Mouse (Mus musculus) ES-E14 (cell line): ENCODE results near the gene Ssna1. TPM values are rescaled to one million over a fixed set of nuclear protein-coding genes. Genes with fewer than 3 reads are reported as not detected.

Source experiments
- DNase-seq: peaks from one replicate; pipeline ENCODE4 v3.0.0-alpha.2; 2013; ENCODE audit warnings: low read depth, low spot score
- H3K27ac ChIP-seq: 2 replicates; pipeline ENCODE4 v1.5.1; 2012; ENCODE audit warnings: low read depth, mild to moderate bottlenecking, low read length, moderate library complexity, mixed read lengths; ENCODE audit not compliant: poor library complexity, insufficient read depth, severe bottlenecking
- H3K36me3 ChIP-seq: 2 replicates; pipeline ENCODE4 v1.6.1; 2012; ENCODE audit warnings: mild to moderate bottlenecking, low read length, moderate library complexity, mixed read lengths; ENCODE audit not compliant: control insufficient read depth, poor library complexity, insufficient read depth, severe bottlenecking
- H3K4me1 ChIP-seq, 2 experiments: fragments of 150-350 bp in 1 of 2; sonication (generic) in 1 of 2; 2 replicates each; pipeline ENCODE4 v1.6.1; 2012; ENCODE audit warnings: low read length in 2 of 2, mild to moderate bottlenecking in 1 of 2, mixed read lengths in 1 of 2; ENCODE audit not compliant: control insufficient read depth in 2 of 2, insufficient read depth in 2 of 2, poor library complexity in 1 of 2
- H3K4me3 ChIP-seq, 2 experiments: fragments of 150-350 bp in 1 of 2; sonication (generic) in 1 of 2; 2 replicates each; pipeline ENCODE4 v1.5.1; 2012; ENCODE audit warnings: low read length in 2 of 2, low read depth in 1 of 2, mild to moderate bottlenecking in 1 of 2, mixed read lengths in 1 of 2; ENCODE audit not compliant: insufficient read depth in 1 of 2, poor library complexity in 1 of 2, severe bottlenecking in 1 of 2
- H3K9ac ChIP-seq: 2 replicates; pipeline ENCODE4 v1.6.1; 2012; ENCODE audit warnings: low read depth, mild to moderate bottlenecking, low read length, mixed read lengths; ENCODE audit not compliant: poor library complexity, insufficient read depth, severe bottlenecking
- H3K9me3 ChIP-seq: fragments of 150-350 bp; sonication (generic); 2 replicates; pipeline ENCODE4 v1.6.1; 2012; ENCODE audit warnings: low read depth, mild to moderate bottlenecking, low read length; ENCODE audit not compliant: control insufficient read depth, insufficient read depth
- CHD2 ChIP-seq: IDR thresholded peaks from 2 replicates; pipeline ENCODE4 v1.6.1; 2014; ENCODE audit warnings: mild to moderate bottlenecking, low read depth, low read length, inconsistent platforms
- HCFC1 ChIP-seq: IDR thresholded peaks from 2 replicates; pipeline ENCODE4 v1.6.1; 2012; ENCODE audit warnings: low read length, inconsistent platforms, borderline replicate concordance; ENCODE audit not compliant: insufficient read depth
- MAFK ChIP-seq: IDR thresholded peaks from 2 replicates; pipeline ENCODE4 v1.6.1; 2014; ENCODE audit warnings: mild to moderate bottlenecking, low read depth, low read length, inconsistent platforms; ENCODE audit not compliant: insufficient read depth
- ZC3H11A ChIP-seq: IDR thresholded peaks from 2 replicates; pipeline ENCODE4 v1.6.1; 2012; ENCODE audit warnings: low read depth, mild to moderate bottlenecking, inconsistent platforms, low read length, borderline replicate concordance
- ZNF384 ChIP-seq: IDR thresholded peaks from 2 replicates; pipeline ENCODE4 v1.6.1; 2012; ENCODE audit warnings: low read depth, low read length, inconsistent platforms
- in situ Hi-C, 2 experiments: fragments of 600-800 bp; cut with MboI; formaldehyde crosslinking; loops; one replicate each; pipeline ENCODE4 v1.15.1; 2025; ENCODE audit warnings: low sequenced_read_pairs in 2 of 2, inconsistent platforms in 1 of 2; ENCODE audit not compliant: unreplicated experiment in 2 of 2
- total RNA-seq: library from RNA; depleted of rRNA; stranded (reverse); fragments of 300-350 nt; gene quantifications from 2 replicates; pipeline ENCODE4 v1.2.3, GENCODE M21; 2012

The Ssna1 gene
- total RNA-seq, 1 experiment = 70.6 TPM

GRCm38 (mm10) chr2:25311491-25311891 is 39.3 kb upstream of the Ssna1 start:
- DNase-seq = no peak
- no peaks in the 10 kb centered on the region for H3K36me3 ChIP-seq
- no peaks in the 10 kb centered on the region for H3K9me3 ChIP-seq
- TF ChIP-seq HCFC1 = no peak
- no peak for TF ChIP-seq CHD2
- TF ChIP-seq ZNF384 = no peak
- TF ChIP-seq ZC3H11A = no peak
- TF ChIP-seq MAFK = no peak
- peak overlapping the region; percentile 64 to 82 for H3K4me3 ChIP-seq
- H3K27ac ChIP-seq = no peak overlapping the region
- no peak overlapping the region for H3K9ac ChIP-seq
- H3K4me1 ChIP-seq = peaks cover 3 to 16% of the 10 kb centered on the region in 2 experiments; a peak in 3 of 4 replicates
- in situ Hi-C loops = no loop called here

- Histone ChIP-seq H3K9me3 (no peaks in the 10 kb centered on the region), H3K27ac (no peak overlapping the region), H3K36me3 (no peaks in the 10 kb centered on the region), H3K4me1 (peaks cover 3 to 16% of the 10 kb centered on the region in 2 experiments; a peak in 3 of 4 replicates), H3K9ac (peak overlapping the region; percentile 64), H3K4me3 (peak overlapping the region; percentile 64 to 82)
- no peak for DNase-seq
- in situ Hi-C loops = no loop called here
- TF ChIP-seq MAFK = no peak
- no peak for TF ChIP-seq ZC3H11A
- TF ChIP-seq ZNF384 = no peak
- TF ChIP-seq CHD2 = no peak
- TF ChIP-seq HCFC1 = no peak
Measured at GRCm38 (mm10) chr2:25310969-25311368, 38.7 kb upstream of the Ssna1 start.

- TF ChIP-seq HCFC1 (no peak), ZC3H11A (no peak), CHD2 (no peak), ZNF384 (no peak), MAFK (no peak)
- peak overlapping the region in 1 of 2 experiments; percentile 64; a peak in 1 of 4 replicates for H3K4me3 ChIP-seq
- no peaks in the 10 kb centered on the region for H3K36me3 ChIP-seq
- H3K27ac ChIP-seq = no peak overlapping the region
- 0 out of 2 replicates have a peak overlapping the region, but pooled peaks have one; percentile 2 for H3K9ac ChIP-seq
- DNase-seq = no peak
- peaks cover 3 to 18% of the 10 kb centered on the region in 2 experiments; a peak in 3 of 4 replicates for H3K4me1 ChIP-seq
- in situ Hi-C loops = no loop called here
- H3K9me3 ChIP-seq = no peaks in the 10 kb centered on the region
Measured at GRCm38 (mm10) chr2:25310180-25310579, 37.9 kb upstream of the Ssna1 start.

GRCm38 (mm10) chr2:25305587-25306359 is 33.5 kb upstream of the Ssna1 start:
- peaks cover 2% of the 10 kb centered on the region; the same call in 1 of the 2 replicates for H3K36me3 ChIP-seq
- in situ Hi-C loops = no loop called here
- no peak overlapping the region for H3K27ac ChIP-seq
- peaks cover 0 to 3% of the 10 kb centered on the region in 2 experiments; a peak in 1 of 4 replicates for H3K4me1 ChIP-seq
- no peaks in the 10 kb centered on the region for H3K9me3 ChIP-seq
- H3K4me3 ChIP-seq = peak overlapping the region in 1 of 2 experiments; percentile 56; a peak in 2 of 4 replicates
- 0 out of 2 replicates have a peak overlapping the region, but pooled peaks have one; percentile 57 for H3K9ac ChIP-seq
- no peak for DNase-seq
- no peak for TF ChIP-seq HCFC1
- TF ChIP-seq ZC3H11A = no peak
- no peak for TF ChIP-seq MAFK
- no peak for TF ChIP-seq ZNF384
- TF ChIP-seq CHD2 = no peak
